ENCODE assay signal across 10 mouse cellular contexts in genomic region chr3:88276529-88277143, GRCm38 (mm10). TPM values are rescaled to one million over a fixed set of nuclear protein-coding genes. Genes with fewer than 3 reads are reported as not detected.
DNase-seq lines count a peak whose midpoint lies in the region; ATAC-seq and TF ChIP-seq lines count a peak whose summit lies in the region.
"Had no signal": no experiment of that assay in that cellular context is flagged by ENCODE, and none has a peak within 500 bp of the region (broad histone marks: within the 10 kb centered on the region; RNA-seq: fewer than 3 reads in every experiment).

No protein-coding gene starts in this region.

- no peak overlapping the region for H3K9ac ChIP-seq in embryonic facial prominence, embryonic 11.5 days (replicated peaks; ENCODE audit: low read length)
- H3K9ac ChIP-seq in midbrain, postnatal 0 days (replicated peaks; ENCODE audit: low read length, poor library complexity, severe bottlenecking) = no peak overlapping the region
- H3K9ac ChIP-seq in lung, postnatal 0 days (replicated peaks; ENCODE audit: low read depth) = no peak overlapping the region
- no peak overlapping the region for H3K9ac ChIP-seq in midbrain, embryonic 13.5 days (replicated peaks)
- H3K9ac ChIP-seq: stomach, embryonic 15.5 days had no signal

- no peaks in the 10 kb centered on the region for H3K27me3 ChIP-seq in embryonic facial prominence, embryonic 11.5 days (ENCODE audit: control insufficient read depth, insufficient read depth, low read length)
- H3K27me3 ChIP-seq in embryonic facial prominence, embryonic 10.5 days (replicated peaks; ENCODE audit: low read depth, poor library complexity, severe bottlenecking) = no peaks in the 10 kb centered on the region
- no peaks in the 10 kb centered on the region for H3K27me3 ChIP-seq in midbrain, postnatal 0 days (ENCODE audit: insufficient read depth, low read length)
- no peaks in the 10 kb centered on the region for H3K27me3 ChIP-seq in midbrain, embryonic 10.5 days (ENCODE audit: low read depth, poor library complexity, severe bottlenecking)
- no peaks in the 10 kb centered on the region for H3K27me3 ChIP-seq in lung, postnatal 0 days (replicated peaks; ENCODE audit: insufficient read depth, low read length)
- no peaks in the 10 kb centered on the region for H3K27me3 ChIP-seq in midbrain, embryonic 13.5 days
- H3K27me3 ChIP-seq: stomach, embryonic 15.5 days had no signal

- H3K4me3 ChIP-seq in embryonic facial prominence, embryonic 11.5 days (ENCODE audit: low read depth, low read length) = no peak overlapping the region
- no peak overlapping the region for H3K4me3 ChIP-seq in embryonic facial prominence, embryonic 10.5 days
- no peak overlapping the region for H3K4me3 ChIP-seq in midbrain, postnatal 0 days (ENCODE audit: low read depth, low read length)
- H3K4me3 ChIP-seq in midbrain, embryonic 10.5 days = no peak overlapping the region
- no peak overlapping the region for H3K4me3 ChIP-seq in lung, postnatal 0 days (ENCODE audit: low read depth, low read length)
- H3K4me3 ChIP-seq in midbrain, embryonic 13.5 days (replicated peaks) = no peak overlapping the region
- H3K4me3 ChIP-seq: stomach, embryonic 15.5 days had no signal

- no peaks in the 10 kb centered on the region for H3K36me3 ChIP-seq in embryonic facial prominence, embryonic 11.5 days (replicated peaks; ENCODE audit: control insufficient read depth, insufficient read depth, low read depth, low read length)
- H3K36me3 ChIP-seq in embryonic facial prominence, embryonic 10.5 days (replicated peaks) = no peaks in the 10 kb centered on the region
- H3K36me3 ChIP-seq in midbrain, postnatal 0 days (ENCODE audit: insufficient read depth, low read length) = no peaks in the 10 kb centered on the region
- H3K36me3 ChIP-seq in midbrain, embryonic 10.5 days = no peaks in the 10 kb centered on the region
- no peaks in the 10 kb centered on the region for H3K36me3 ChIP-seq in lung, postnatal 0 days (ENCODE audit: insufficient read depth, low read length)
- no peaks in the 10 kb centered on the region for H3K36me3 ChIP-seq in midbrain, embryonic 13.5 days
- H3K36me3 ChIP-seq: stomach, embryonic 15.5 days had no signal

- no peaks in the 10 kb centered on the region for H3K9me3 ChIP-seq in embryonic facial prominence, embryonic 11.5 days (replicated peaks; ENCODE audit: control insufficient read depth, low read length)
- no peaks in the 10 kb centered on the region for H3K9me3 ChIP-seq in embryonic facial prominence, embryonic 10.5 days
- H3K9me3 ChIP-seq in midbrain, postnatal 0 days (ENCODE audit: low read length) = no peaks in the 10 kb centered on the region
- H3K9me3 ChIP-seq in midbrain, embryonic 10.5 days (replicated peaks) = no peaks in the 10 kb centered on the region
- H3K9me3 ChIP-seq in lung, postnatal 0 days (ENCODE audit: low read length) = no peaks in the 10 kb centered on the region
- H3K9me3 ChIP-seq in midbrain, embryonic 13.5 days = no peaks in the 10 kb centered on the region
- H3K9me3 ChIP-seq: stomach, embryonic 15.5 days had no signal

- H3K4me1 ChIP-seq in embryonic facial prominence, embryonic 11.5 days (ENCODE audit: control insufficient read depth, insufficient read depth, low read length) = no peaks in the 10 kb centered on the region
- no peaks in the 10 kb centered on the region for H3K4me1 ChIP-seq in embryonic facial prominence, embryonic 10.5 days
- no peaks in the 10 kb centered on the region for H3K4me1 ChIP-seq in midbrain, postnatal 0 days (ENCODE audit: insufficient read depth, low read length)
- no peaks in the 10 kb centered on the region for H3K4me1 ChIP-seq in midbrain, embryonic 10.5 days
- H3K4me1 ChIP-seq in lung, postnatal 0 days (ENCODE audit: insufficient read depth, low read depth, low read length) = no peaks in the 10 kb centered on the region
- no peaks in the 10 kb centered on the region for H3K4me1 ChIP-seq in midbrain, embryonic 13.5 days (replicated peaks)
- H3K4me1 ChIP-seq: stomach, embryonic 15.5 days had no signal

- ATAC-seq in embryonic facial prominence, embryonic 11.5 days (replicated peaks; ENCODE audit: insufficient number of reproducible peaks, low FRiP score, low TSS enrichment, low read depth) = no peak
- ATAC-seq in midbrain, postnatal 0 days (ENCODE audit: low FRiP score) = no peak
- 0 out of 2 replicates have a peak, but pooled peaks have one; percentile 23 for ATAC-seq in lung, postnatal 0 days
- ATAC-seq in midbrain, embryonic 13.5 days = no peak

- TF ChIP-seq CTCF in midbrain, postnatal 0 days (IDR thresholded peaks at IDR 0.05) = peak; percentile 63
- TF ChIP-seq CTCF in lung, postnatal 0 days (IDR thresholded peaks at IDR 0.05) = peak; percentile 71

- TF ChIP-seq EP300 in lung, postnatal 0 days (IDR thresholded peaks at IDR 0.05) = no peak

- H3K4me2 ChIP-seq in embryonic facial prominence, embryonic 11.5 days (ENCODE audit: low read depth, low read length) = no peak overlapping the region
- H3K4me2 ChIP-seq in midbrain, postnatal 0 days (ENCODE audit: low read depth, low read length, poor library complexity, severe bottlenecking) = no peak overlapping the region
- H3K4me2 ChIP-seq in lung, postnatal 0 days (replicated peaks; ENCODE audit: low read depth, low read length) = no peak overlapping the region
- no peak overlapping the region for H3K4me2 ChIP-seq in midbrain, embryonic 13.5 days (replicated peaks)
- H3K4me2 ChIP-seq: stomach, embryonic 15.5 days had no signal

- 49% methylated on average over 7 of the region's 7 CpGs for WGBS in embryonic facial prominence, embryonic 11.5 days
- 47% methylated on average over 7 of the region's 7 CpGs for WGBS in embryonic facial prominence, embryonic 10.5 days
- WGBS in midbrain, postnatal 0 days = 49% methylated on average over 7 of the region's 7 CpGs
- WGBS in midbrain, embryonic 10.5 days = 55% methylated on average over 7 of the region's 7 CpGs
- WGBS in lung, postnatal 0 days = 28% methylated on average over 7 of the region's 7 CpGs
- 56% methylated on average over 7 of the region's 7 CpGs for WGBS in midbrain, embryonic 13.5 days

- H3K27ac ChIP-seq in embryonic facial prominence, embryonic 11.5 days (replicated peaks; ENCODE audit: low read depth, low read length) = no peak overlapping the region
- H3K27ac ChIP-seq in embryonic facial prominence, embryonic 10.5 days (replicated peaks) = no peak overlapping the region
- no peak overlapping the region for H3K27ac ChIP-seq in midbrain, postnatal 0 days (ENCODE audit: low read depth, low read length)
- H3K27ac ChIP-seq in midbrain, embryonic 10.5 days (replicated peaks) = no peak overlapping the region
- H3K27ac ChIP-seq in lung, postnatal 0 days (ENCODE audit: low read length) = no peak overlapping the region
- no peak overlapping the region for H3K27ac ChIP-seq in midbrain, embryonic 13.5 days
- H3K27ac ChIP-seq: stomach, embryonic 15.5 days had no signal

- DNase-seq in embryonic facial prominence, embryonic 11.5 days (ENCODE audit: low spot score) = peak; percentile 25
- no peak for DNase-seq in embryonic facial prominence, embryonic 10.5 days (ENCODE audit: low spot score)
- DNase-seq in midbrain, postnatal 0 days (ENCODE audit: low spot score) = peak; percentile 38
- no peak for DNase-seq in midbrain, embryonic 10.5 days (ENCODE audit: low spot score)
- peak; percentile 61 for DNase-seq in brain, adult 2 months (ENCODE audit: low read depth, low spot score)
- DNase-seq in lung, postnatal 0 days (ENCODE audit: low spot score) = no peak
- DNase-seq in T-cell, adult 2 months (ENCODE audit: low spot score) = no peak

RNA-seq across cellular contexts. Expression of gene Gm38392, which starts 10.4 kb away (rescaled TPM):
- 0.36 TPM in 1 of 2 replicates, not detected in the other for polyA plus RNA-seq in embryonic facial prominence, embryonic 11.5 days (2014; fragmentation: Nextera tagmentation; extraction: Ambion mirVana)
- polyA plus RNA-seq in embryonic facial prominence, embryonic 10.5 days (2016; fragmentation: Nextera tagmentation; extraction: Ambion mirVana) = not detected in 2 replicates
- total RNA-seq in midbrain, postnatal 0 days (2014; rRNA removed) = not detected in 2 replicates
- 0.20 and 0.21 TPM in 2 replicates for polyA plus RNA-seq in midbrain, postnatal 0 days (2015; fragmentation: Nextera tagmentation; extraction: Ambion mirVana)
- polyA plus RNA-seq in midbrain, embryonic 10.5 days (2016; fragmentation: Nextera tagmentation; extraction: Ambion mirVana) = 0.14 TPM in 1 of 2 replicates, not detected in the other
- polyA plus RNA-seq in lung, postnatal 0 days (2015; fragmentation: Nextera tagmentation; extraction: Ambion mirVana) = 1.8 and 2.0 TPM in 2 replicates
- 0.16 TPM in 1 of 2 replicates, not detected in the other for polyA plus RNA-seq in midbrain, embryonic 13.5 days (2015; fragmentation: Nextera tagmentation; extraction: Ambion mirVana)
- polyA plus RNA-seq: heart, embryonic 14.5 days had no signal

RNA-seq across cellular contexts. Expression of gene Tsacc, which starts 20.2 kb away (rescaled TPM):
- 9.8 and 13.1 TPM in 2 replicates for polyA plus RNA-seq in embryonic facial prominence, embryonic 11.5 days (2014; fragmentation: Nextera tagmentation; extraction: Ambion mirVana)
- polyA plus RNA-seq in embryonic facial prominence, embryonic 10.5 days (2016; fragmentation: Nextera tagmentation; extraction: Ambion mirVana) = 12.6 and 14.7 TPM in 2 replicates
- total RNA-seq in midbrain, postnatal 0 days (2014; rRNA removed) = 6.2 TPM in 1 of 2 replicates, not detected in the other
- polyA plus RNA-seq in midbrain, postnatal 0 days (2015; fragmentation: Nextera tagmentation; extraction: Ambion mirVana) = 5.2 and 7.9 TPM in 2 replicates
- 11.4 and 14.1 TPM in 2 replicates for polyA plus RNA-seq in midbrain, embryonic 10.5 days (2016; fragmentation: Nextera tagmentation; extraction: Ambion mirVana)
- 10.8 and 13.1 TPM in 2 replicates for polyA plus RNA-seq in lung, postnatal 0 days (2015; fragmentation: Nextera tagmentation; extraction: Ambion mirVana)
- 11.2 and 11.6 TPM in 2 replicates for polyA plus RNA-seq in midbrain, embryonic 13.5 days (2015; fragmentation: Nextera tagmentation; extraction: Ambion mirVana)

RNA-seq across cellular contexts. Expression of gene Cct3, which starts 20.3 kb away (rescaled TPM):
- polyA plus RNA-seq in embryonic facial prominence, embryonic 11.5 days (2014; fragmentation: Nextera tagmentation; extraction: Ambion mirVana) = 784 and 788 TPM in 2 replicates
- 862 and 910 TPM in 2 replicates for polyA plus RNA-seq in embryonic facial prominence, embryonic 10.5 days (2016; fragmentation: Nextera tagmentation; extraction: Ambion mirVana)
- 253 and 273 TPM in 2 replicates for total RNA-seq in midbrain, postnatal 0 days (2014; rRNA removed)
- polyA plus RNA-seq in midbrain, postnatal 0 days (2015; fragmentation: Nextera tagmentation; extraction: Ambion mirVana) = 372 and 391 TPM in 2 replicates
- polyA plus RNA-seq in midbrain, embryonic 10.5 days (2016; fragmentation: Nextera tagmentation; extraction: Ambion mirVana) = 780 and 865 TPM in 2 replicates
- 173 and 177 TPM in 2 replicates for polyA plus RNA-seq in lung, postnatal 0 days (2015; fragmentation: Nextera tagmentation; extraction: Ambion mirVana)
- polyA plus RNA-seq in midbrain, embryonic 13.5 days (2015; fragmentation: Nextera tagmentation; extraction: Ambion mirVana) = 529 and 545 TPM in 2 replicates

RNA-seq across cellular contexts. Expression of gene Rhbg, which starts 22.1 kb away (rescaled TPM):
- 0.25 and 0.26 TPM in 2 replicates for polyA plus RNA-seq in embryonic facial prominence, embryonic 11.5 days (2014; fragmentation: Nextera tagmentation; extraction: Ambion mirVana)
- 0.17 TPM in 1 of 2 replicates, not detected in the other for polyA plus RNA-seq in embryonic facial prominence, embryonic 10.5 days (2016; fragmentation: Nextera tagmentation; extraction: Ambion mirVana)
- 0.94 and 1.0 TPM in 2 replicates for total RNA-seq in midbrain, postnatal 0 days (2014; rRNA removed)
- 0.21 and 0.41 TPM in 2 replicates for polyA plus RNA-seq in midbrain, postnatal 0 days (2015; fragmentation: Nextera tagmentation; extraction: Ambion mirVana)
- not detected in 2 replicates for polyA plus RNA-seq in midbrain, embryonic 10.5 days (2016; fragmentation: Nextera tagmentation; extraction: Ambion mirVana)
- 3.9 and 4.9 TPM in 2 replicates for polyA plus RNA-seq in lung, postnatal 0 days (2015; fragmentation: Nextera tagmentation; extraction: Ambion mirVana)
- polyA plus RNA-seq in midbrain, embryonic 13.5 days (2015; fragmentation: Nextera tagmentation; extraction: Ambion mirVana) = 0.12 TPM in 1 of 2 replicates, not detected in the other
- polyA plus RNA-seq: heart, embryonic 14.5 days had no signal

RNA-seq across cellular contexts. Expression of gene Glmp, which starts 48.2 kb away (rescaled TPM):
- 77.9 and 87.3 TPM in 2 replicates for polyA plus RNA-seq in embryonic facial prominence, embryonic 11.5 days (2014; fragmentation: Nextera tagmentation; extraction: Ambion mirVana)
- 142 and 153 TPM in 2 replicates for polyA plus RNA-seq in embryonic facial prominence, embryonic 10.5 days (2016; fragmentation: Nextera tagmentation; extraction: Ambion mirVana)
- 28.5 and 39.2 TPM in 2 replicates for total RNA-seq in midbrain, postnatal 0 days (2014; rRNA removed)
- 106 and 109 TPM in 2 replicates for polyA plus RNA-seq in midbrain, postnatal 0 days (2015; fragmentation: Nextera tagmentation; extraction: Ambion mirVana)
- polyA plus RNA-seq in midbrain, embryonic 10.5 days (2016; fragmentation: Nextera tagmentation; extraction: Ambion mirVana) = 136 and 142 TPM in 2 replicates
- polyA plus RNA-seq in lung, postnatal 0 days (2015; fragmentation: Nextera tagmentation; extraction: Ambion mirVana) = 273 and 278 TPM in 2 replicates
- 93.4 and 104 TPM in 2 replicates for polyA plus RNA-seq in midbrain, embryonic 13.5 days (2015; fragmentation: Nextera tagmentation; extraction: Ambion mirVana)

Comparison
In these comparisons a context has a peak if more than half of its experiments do, and no peak if none do; other contexts are left out.
1. DNase-seq: peak in embryonic facial prominence, embryonic 11.5 days (single experiment), midbrain, postnatal 0 days (single experiment) and brain, adult 2 months (single experiment); none in embryonic facial prominence, embryonic 10.5 days (single experiment), midbrain, embryonic 10.5 days (single experiment), lung, postnatal 0 days (single experiment) and T-cell, adult 2 months (single experiment).